Mouse (Mus musculus): ENCODE measurements around the gene Olfr1402.

Olfr1402 gene

GRCm38 (mm10) chr3:97421920-97422319 is at the start of gene Olfr1402:
Olfr1402 (minus strand) TSS chr3:97422020.
- DNase-seq, result no peak

- no peak for DNase-seq
Measured at GRCm38 (mm10) chr3:97455286-97455685, 33.5 kb upstream of the Olfr1402 start.

- DNase-seq, result no peak
Measured at GRCm38 (mm10) chr3:97438619-97439018, 16.8 kb upstream of the Olfr1402 start.

- DNase-seq, result peak; percentile 54
Measured at GRCm38 (mm10) chr3:97394289-97394688, 27.5 kb downstream of the Olfr1402 start.

GRCm38 (mm10) chr3:97393079-97393478 is 28.7 kb downstream of the Olfr1402 start:
- DNase-seq, result peak; percentile 31

- DNase-seq, result no peak
Measured at GRCm38 (mm10) chr3:97370382-97370781, 51.4 kb downstream of the Olfr1402 start.

GRCm38 (mm10) chr3:97363418-97364098 is 58.3 kb downstream of the Olfr1402 start:
- peak; percentile 74 for DNase-seq

- DNase-seq, result no peak
Measured at GRCm38 (mm10) chr3:97358448-97358847, 63.4 kb downstream of the Olfr1402 start.
